Mouse (Mus musculus) forebrain, embryonic 16.5 days (tissue): Measurements from ENCODE around the gene Pknox2. TPM values are rescaled to one million over a fixed set of nuclear protein-coding genes. Genes with fewer than 3 reads are reported as not detected.

ENCODE experiments used
- ATAC-seq: fragments of 200-750 bp; cut with Nextera tagmentation; 2 replicates; pipeline ENCODE4 v1.8.0; 2017; ENCODE audit warnings: mild to moderate bottlenecking, moderate library complexity
- H3K27ac ChIP-seq: fragments of 300-500 bp; sonication (generic); 2 replicates; pipeline ENCODE4 v1.5.1; 2014; ENCODE audit warnings: low read length, control low read depth
- H3K27me3 ChIP-seq: fragments of 300-500 bp; sonication (generic); replicated peaks from 2 replicates; pipeline ENCODE4 v1.6.1; 2014; ENCODE audit warnings: low read length; ENCODE audit not compliant: control insufficient read depth, insufficient read depth
- H3K36me3 ChIP-seq: fragments of 300-500 bp; sonication (generic); 2 replicates; pipeline ENCODE4 v1.6.1; 2014; ENCODE audit not compliant: control insufficient read depth, insufficient read depth
- H3K4me1 ChIP-seq: fragments of 300-500 bp; sonication (generic); replicated peaks from 2 replicates; pipeline ENCODE4 v1.6.1; 2014; ENCODE audit warnings: low read length; ENCODE audit not compliant: control insufficient read depth, insufficient read depth
- H3K4me2 ChIP-seq: fragments of 300-500 bp; sonication (generic); 2 replicates; pipeline ENCODE4 v1.6.1; 2014; ENCODE audit warnings: mild to moderate bottlenecking, low read length, control low read depth
- H3K4me3 ChIP-seq: fragments of 300-500 bp; sonication (generic); replicated peaks from 2 replicates; pipeline ENCODE4 v1.5.1; 2014; ENCODE audit warnings: mild to moderate bottlenecking, low read length, control low read depth
- H3K9ac ChIP-seq: fragments of 300-500 bp; sonication (generic); replicated peaks from 2 replicates; pipeline ENCODE4 v1.6.1; 2014; ENCODE audit warnings: low read depth, low read length, control low read depth
- H3K9me3 ChIP-seq: fragments of 300-500 bp; sonication (generic); 2 replicates; pipeline ENCODE4 v1.6.1; 2016; ENCODE audit warnings: low read length; ENCODE audit not compliant: control insufficient read depth
- WGBS: fragments of 180-500 bp; shearing (Covaris S2); extraction: QIAGEN DNeasy Blood & Tissue Kit; methylation state at CpG from one replicate; pipeline ENCODE4 v1.1.7; 2014; 5-methylcytosine and 5-hydroxymethylcytosine counted together
- polyA plus RNA-seq: library from polyadenylated mRNA; unstranded; fragments of >200 nt; fragmentation: Nextera tagmentation; extraction: Ambion mirVana; gene quantifications from 2 replicates; pipeline ENCODE4 v1.2.1, GENCODE M21; 2015

Gene Pknox2
- polyA plus RNA-seq, result 24.5 and 26.9 TPM in 2 replicates

DNA sequence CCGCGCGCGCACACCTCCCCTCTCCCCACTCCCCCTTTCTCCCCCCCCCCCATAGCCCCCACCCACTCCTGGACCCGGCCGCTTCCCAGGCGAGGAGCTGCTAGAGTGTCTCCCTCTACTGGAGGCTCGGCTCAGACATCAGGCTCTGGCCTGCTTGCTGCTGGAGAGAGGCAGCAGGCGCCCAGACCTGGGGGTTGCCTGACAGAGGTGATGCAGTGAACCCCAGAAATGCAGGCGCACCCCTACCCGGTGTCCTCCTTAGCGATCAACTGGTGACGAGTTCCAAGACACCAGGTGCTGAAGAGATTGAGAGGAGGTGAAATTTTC lies at the start of gene Pknox2:
Gene Pknox2 (minus strand): TSS at position 49 of the 327 bp plus-strand sequence.
- no peaks in the 10 kb centered on the region for H3K9me3 ChIP-seq
- H3K27me3 ChIP-seq, result 0 out of 2 replicates have a peak, but pooled peaks cover 2% of the 10 kb centered on the region
- under 1% methylated on average over 10 of the region's 13 CpGs for WGBS
- H3K4me1 ChIP-seq, result peaks cover 20% of the 10 kb centered on the region
- H3K4me3 ChIP-seq, result peak within 1 kb of the TSS; percentile 60
- no peaks in the 10 kb centered on the region for H3K36me3 ChIP-seq
- peak within 1 kb of the TSS; percentile 98 for H3K27ac ChIP-seq
- ATAC-seq, result peak; percentile 84
- peak within 1 kb of the TSS; percentile 85 for H3K9ac ChIP-seq
- peak within 1 kb of the TSS; percentile 51 for H3K4me2 ChIP-seq

DNA sequence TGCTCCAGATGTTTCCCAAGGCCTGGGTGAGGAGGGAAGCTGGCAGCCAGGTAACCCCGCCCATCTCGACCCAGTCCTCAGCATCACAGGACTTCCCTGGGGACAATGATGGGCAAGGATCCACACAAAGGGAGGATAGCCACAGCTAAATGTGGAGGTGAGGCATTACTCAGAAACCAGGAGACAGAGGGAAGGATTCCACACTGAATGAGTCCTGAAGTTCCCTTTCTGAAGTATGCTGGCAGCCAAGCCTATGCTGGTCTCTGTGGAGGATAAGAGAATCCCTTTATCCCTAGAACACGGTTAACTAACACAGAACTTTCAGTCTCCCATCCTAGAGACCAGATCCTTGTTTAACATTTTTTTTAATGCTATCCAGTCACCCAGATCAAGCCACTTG lies 40.8 kb upstream of the Pknox2 start:
- Histone ChIP-seq H3K27ac (no peak overlapping the region), H3K9ac (no peak overlapping the region), H3K4me2 (no peak overlapping the region), H3K9me3 (no peaks in the 10 kb centered on the region), H3K4me1 (no peaks in the 10 kb centered on the region), H3K4me3 (no peak overlapping the region), H3K27me3 (no peaks in the 10 kb centered on the region), H3K36me3 (no peaks in the 10 kb centered on the region)
- ATAC-seq, result no peak
- 95% methylated on average over 3 of the region's 3 CpGs for WGBS

DNA sequence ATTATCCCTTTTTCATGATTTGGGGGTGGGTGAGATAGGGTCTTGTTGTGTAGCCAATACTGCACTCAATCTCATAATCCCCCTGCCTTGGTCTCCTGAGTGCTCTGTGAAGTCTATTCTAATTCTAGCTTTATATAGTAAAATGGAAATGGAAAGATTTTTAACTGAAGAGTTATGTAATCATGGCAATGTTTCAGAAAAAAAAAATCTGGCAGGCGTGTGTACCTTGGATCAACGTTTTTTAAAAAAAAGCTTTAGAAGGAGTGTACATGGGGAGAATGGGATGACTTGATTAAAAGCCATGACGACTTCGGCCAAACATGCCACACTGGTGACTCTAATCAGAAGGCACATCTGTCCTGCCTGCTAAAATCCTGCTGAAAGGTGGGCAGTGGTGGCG lies 40.2 kb upstream of the Pknox2 start:
- no peak overlapping the region for H3K4me3 ChIP-seq
- H3K4me2 ChIP-seq, result no peak overlapping the region
- no peak overlapping the region for H3K9ac ChIP-seq
- no peaks in the 10 kb centered on the region for H3K27me3 ChIP-seq
- WGBS, result 84% methylated on average over 5 of the region's 5 CpGs
- no peaks in the 10 kb centered on the region for H3K4me1 ChIP-seq
- no peak for ATAC-seq
- H3K27ac ChIP-seq, result no peak overlapping the region
- H3K36me3 ChIP-seq, result no peaks in the 10 kb centered on the region
- no peaks in the 10 kb centered on the region for H3K9me3 ChIP-seq

DNA sequence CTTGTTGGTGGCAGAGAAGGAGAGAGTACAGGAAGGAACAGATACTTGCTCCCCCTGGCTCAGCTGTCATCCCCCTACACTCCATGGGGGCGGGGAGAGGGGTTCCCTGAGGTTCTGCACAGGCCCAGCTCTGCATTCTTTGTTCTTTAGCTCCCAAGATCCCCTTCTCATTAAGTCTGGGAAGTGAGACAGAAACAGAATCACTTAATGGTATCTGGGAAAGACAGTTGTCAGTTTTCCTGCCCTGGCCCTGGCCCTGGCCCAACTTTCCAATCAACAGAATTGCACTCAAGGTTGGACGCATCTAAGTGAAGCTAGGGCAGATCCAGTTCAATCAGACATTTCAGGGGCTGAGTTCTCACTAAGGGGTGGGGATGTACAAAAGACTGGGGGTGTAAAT lies 36.0 kb upstream of the Pknox2 start:
- peaks cover 17% of the 10 kb centered on the region for H3K4me1 ChIP-seq
- H3K4me3 ChIP-seq, result no peak overlapping the region
- H3K9ac ChIP-seq, result no peak overlapping the region
- H3K9me3 ChIP-seq, result no peaks in the 10 kb centered on the region
- ATAC-seq, result no peak
- H3K36me3 ChIP-seq, result no peaks in the 10 kb centered on the region
- H3K4me2 ChIP-seq, result no peak overlapping the region
- H3K27ac ChIP-seq, result no peak overlapping the region
- no peaks in the 10 kb centered on the region for H3K27me3 ChIP-seq
- WGBS, result 36% methylated on average over 2 of the region's 2 CpGs

DNA sequence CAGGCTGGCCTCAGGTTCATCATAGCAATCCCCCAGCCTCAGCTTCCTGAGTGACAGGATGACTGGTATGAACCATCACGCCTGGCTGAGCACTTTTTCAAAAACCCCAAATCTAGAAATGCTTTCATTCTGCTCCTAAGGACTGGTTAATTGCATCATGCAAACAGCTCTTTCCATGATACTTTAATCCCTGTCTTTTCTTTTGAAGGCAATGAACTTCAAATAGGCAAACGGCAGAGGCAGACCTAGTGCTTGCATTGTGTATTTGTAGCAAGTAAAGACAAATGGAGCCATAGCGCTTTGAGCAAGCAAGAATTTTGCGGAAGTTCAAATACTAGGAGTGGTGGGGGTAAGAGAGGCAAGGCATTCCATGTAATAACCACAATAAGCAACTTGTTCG lies 34.4 kb upstream of the Pknox2 start:
- Histone ChIP-seq H3K4me1 (peaks cover 33% of the 10 kb centered on the region), H3K4me2 (no peak overlapping the region), H3K36me3 (no peaks in the 10 kb centered on the region), H3K9ac (no peak overlapping the region), H3K4me3 (no peak overlapping the region), H3K9me3 (no peaks in the 10 kb centered on the region), H3K27ac (no peak overlapping the region), H3K27me3 (no peaks in the 10 kb centered on the region)
- 11% methylated on average over 5 of the region's 5 CpGs for WGBS
- ATAC-seq, result no peak

DNA sequence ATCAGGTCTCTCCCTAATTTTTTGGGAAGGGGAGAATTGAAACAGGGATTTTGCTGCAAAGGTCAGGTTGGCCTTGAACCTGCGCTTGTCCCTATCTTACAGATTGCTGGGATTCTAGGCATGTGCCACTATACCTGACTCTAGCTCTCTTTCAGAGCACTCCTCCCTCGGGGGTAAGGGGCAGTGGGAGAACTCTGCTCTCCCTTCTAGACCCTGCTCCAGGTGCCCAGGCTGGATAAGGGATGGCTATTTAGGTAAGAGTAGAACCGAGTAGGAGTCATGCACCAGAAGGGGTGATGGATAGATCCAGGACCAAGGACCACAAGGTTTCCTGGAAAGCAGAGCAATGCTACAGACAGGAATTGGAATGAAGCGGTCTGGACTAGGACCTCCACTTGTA lies 32.4 kb upstream of the Pknox2 start:
- no peak overlapping the region for H3K27ac ChIP-seq
- ATAC-seq, result no peak

DNA sequence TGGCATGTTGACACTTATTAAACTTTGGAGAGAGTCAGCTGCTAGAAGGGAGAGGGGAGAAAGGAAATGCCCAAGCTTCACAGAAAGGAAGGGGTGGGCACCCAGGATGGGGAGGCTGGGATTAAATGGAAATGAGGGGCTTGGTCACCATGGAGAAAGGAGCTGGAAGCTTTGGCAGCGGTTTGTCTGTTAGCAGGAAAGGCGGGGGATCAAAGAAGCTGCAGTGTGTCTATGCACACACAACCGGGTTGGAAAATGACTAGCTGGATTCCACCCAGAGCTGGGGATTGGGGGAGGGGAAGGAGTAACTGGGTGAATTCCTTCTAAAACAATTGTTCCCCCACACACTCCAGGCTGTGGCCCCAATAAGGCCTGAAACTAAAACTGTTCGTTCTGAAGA lies 31.7 kb upstream of the Pknox2 start:
- Histone ChIP-seq H3K27ac (peak overlapping the region; percentile 52), H3K36me3 (no peaks in the 10 kb centered on the region), H3K9me3 (no peaks in the 10 kb centered on the region), H3K9ac (no peak overlapping the region), H3K4me1 (peaks cover 39% of the 10 kb centered on the region), H3K27me3 (no peaks in the 10 kb centered on the region), H3K4me2 (no peak overlapping the region), H3K4me3 (no peak overlapping the region)
- peak; percentile 59 for ATAC-seq
- WGBS, result 3% methylated on average over 4 of the region's 4 CpGs

More for the DNA sequence above, 32.4 kb upstream of the Pknox2 start:
- H3K9me3 ChIP-seq, result no peaks in the 10 kb centered on the region
- WGBS, result 85% methylated on average over 4 of the region's 4 CpGs
- H3K9ac ChIP-seq, result no peak overlapping the region; the same call in 1 of the 2 replicates
- H3K4me2 ChIP-seq, result no peak overlapping the region
- no peaks in the 10 kb centered on the region for H3K27me3 ChIP-seq
- H3K4me3 ChIP-seq, result no peak overlapping the region
- peaks cover 39% of the 10 kb centered on the region for H3K4me1 ChIP-seq
- H3K36me3 ChIP-seq, result no peaks in the 10 kb centered on the region

DNA sequence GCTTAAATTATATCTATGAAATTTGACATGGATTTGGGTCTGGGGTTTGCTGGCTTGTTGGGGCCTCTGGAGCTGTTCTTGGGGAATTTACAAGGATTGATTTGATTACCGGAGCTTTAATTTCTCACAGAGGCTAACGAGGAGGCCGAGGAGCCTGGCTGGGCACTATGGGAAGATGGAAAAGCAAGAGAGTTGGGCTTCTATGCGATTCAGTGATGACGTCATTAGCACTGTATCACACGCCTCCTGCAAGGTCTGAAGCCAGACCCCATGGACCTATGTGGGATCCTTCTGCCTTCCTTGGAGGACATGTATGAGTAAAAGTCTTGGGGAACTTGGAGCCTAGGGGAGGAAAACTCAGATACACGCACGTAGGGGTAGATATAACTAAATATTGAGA lies 30.3 kb upstream of the Pknox2 start:
- H3K4me2 ChIP-seq, result peak overlapping the region; percentile 27
- peak; percentile 43 for ATAC-seq
- 25% methylated on average over 8 of the region's 8 CpGs for WGBS
- 0 out of 2 replicates have a peak overlapping the region, but pooled peaks have one; percentile 10 for H3K9ac ChIP-seq
- H3K4me1 ChIP-seq, result peaks cover 46% of the 10 kb centered on the region
- H3K27ac ChIP-seq, result peak overlapping the region; percentile 71
- no peaks in the 10 kb centered on the region for H3K36me3 ChIP-seq
- no peak overlapping the region for H3K4me3 ChIP-seq
- H3K9me3 ChIP-seq, result no peaks in the 10 kb centered on the region
- no peaks in the 10 kb centered on the region for H3K27me3 ChIP-seq

DNA sequence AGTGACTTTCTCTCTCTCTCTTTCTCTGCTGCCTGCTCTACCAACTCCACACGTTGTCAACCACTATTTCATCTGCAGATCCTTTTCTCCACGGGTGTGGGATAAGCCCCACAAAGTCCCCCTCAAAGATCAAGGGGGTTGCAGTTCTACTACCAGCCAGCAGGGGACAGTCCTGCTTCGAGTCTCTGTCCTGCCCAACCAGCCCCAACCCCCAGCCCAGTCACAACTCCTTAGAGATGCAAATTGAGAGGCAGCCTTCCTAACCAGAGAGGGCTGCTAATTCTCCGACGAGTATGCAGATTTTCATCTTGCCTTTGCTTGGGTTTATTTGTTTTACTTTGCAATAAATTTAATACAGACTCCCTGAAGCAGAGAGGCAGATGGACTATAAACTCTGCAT lies 29.9 kb upstream of the Pknox2 start:
- Histone ChIP-seq H3K27ac (peak overlapping the region; percentile 71), H3K4me1 (peaks cover 46% of the 10 kb centered on the region)
- WGBS, result 0% methylated on average over 5 of the region's 5 CpGs

DNA sequence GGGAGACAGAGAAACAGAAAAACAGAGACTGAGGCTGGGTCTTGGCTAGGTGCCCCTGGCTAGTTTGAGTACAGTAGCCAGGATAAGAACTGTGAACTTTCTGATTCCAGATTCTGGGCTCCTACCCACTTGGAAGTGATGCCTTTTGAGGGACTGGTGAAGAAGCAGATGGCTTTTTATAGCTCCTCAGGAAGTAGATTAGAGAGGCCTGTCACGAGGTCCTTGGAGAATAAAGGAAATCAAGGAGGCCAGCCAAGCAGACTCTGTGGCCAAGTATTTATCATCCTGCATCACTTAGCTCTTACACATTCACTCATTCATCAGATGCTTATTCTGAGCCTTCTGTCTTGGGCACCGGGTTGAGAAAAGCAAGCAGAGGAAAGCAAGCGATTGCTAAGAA lies 28.8 kb upstream of the Pknox2 start:
- 32% methylated on average over 3 of the region's 3 CpGs for WGBS
- no peaks in the 10 kb centered on the region for H3K36me3 ChIP-seq
- H3K9ac ChIP-seq, result no peak overlapping the region
- peaks cover 43% of the 10 kb centered on the region for H3K4me1 ChIP-seq
- H3K27me3 ChIP-seq, result no peaks in the 10 kb centered on the region
- H3K27ac ChIP-seq, result no peak overlapping the region
- H3K4me3 ChIP-seq, result no peak overlapping the region
- H3K9me3 ChIP-seq, result no peaks in the 10 kb centered on the region
- ATAC-seq, result peak; percentile 42
- H3K4me2 ChIP-seq, result no peak overlapping the region

More for the DNA sequence above, 29.9 kb upstream of the Pknox2 start:
- ATAC-seq, result peak; percentile 84
- no peak overlapping the region for H3K4me3 ChIP-seq
- H3K27me3 ChIP-seq, result no peaks in the 10 kb centered on the region
- H3K9ac ChIP-seq, result no peak overlapping the region
- no peaks in the 10 kb centered on the region for H3K9me3 ChIP-seq
- peak overlapping the region; percentile 27 for H3K4me2 ChIP-seq
- H3K36me3 ChIP-seq, result no peaks in the 10 kb centered on the region
